Mouse (Mus musculus) lung, postnatal 0 days (tissue): ENCODE measurements at regions not wholly inside any gene's neighbourhood (a gene's known extent, or its start where the extent isn't known, plus 50 kb on each side); places are given as distances from the start of the nearest gene placed in this dataset.

ENCODE experiments used
- ATAC-seq: fragments of 200-750 bp; cut with Nextera tagmentation; 2 replicates; pipeline ENCODE4 v1.8.0; 2017; ENCODE audit warnings: moderate library complexity
- DNase-seq: peaks from one replicate; pipeline ENCODE4 v3.0.0-alpha.2; 2016; ENCODE audit warnings: low spot score
- H3K27ac ChIP-seq: fragments of 300-500 bp; sonication (generic); 2 replicates; pipeline ENCODE4 v1.5.1; 2014; ENCODE audit warnings: antibody characterized with exemption, mild to moderate bottlenecking, low read length, mixed read lengths
- H3K27me3 ChIP-seq: fragments of 300-500 bp; sonication (generic); replicated peaks from 2 replicates; pipeline ENCODE4 v1.6.1; 2014; ENCODE audit warnings: low read length, mixed read lengths; ENCODE audit not compliant: insufficient read depth
- H3K36me3 ChIP-seq: fragments of 300-500 bp; sonication (generic); 2 replicates; pipeline ENCODE4 v1.6.1; 2014; ENCODE audit warnings: low read length, mixed read lengths; ENCODE audit not compliant: insufficient read depth
- H3K4me1 ChIP-seq: fragments of 300-500 bp; sonication (generic); 2 replicates; pipeline ENCODE4 v1.6.1; 2014; ENCODE audit warnings: antibody characterized with exemption, low read depth, low read length, mixed read lengths; ENCODE audit not compliant: insufficient read depth
- H3K4me2 ChIP-seq: fragments of 300-500 bp; sonication (generic); replicated peaks from 2 replicates; pipeline ENCODE4 v1.6.1; 2014; ENCODE audit warnings: low read depth, mild to moderate bottlenecking, low read length, moderate library complexity, mixed read lengths
- H3K4me3 ChIP-seq: fragments of 300-500 bp; sonication (generic); 2 replicates; pipeline ENCODE4 v1.5.1; 2014; ENCODE audit warnings: low read depth, low read length
- H3K9ac ChIP-seq: fragments of 300-500 bp; sonication (generic); replicated peaks from 2 replicates; pipeline ENCODE4 v1.6.1; 2014; ENCODE audit warnings: low read depth, mild to moderate bottlenecking
- H3K9me3 ChIP-seq: fragments of 300-500 bp; sonication (generic); 2 replicates; pipeline ENCODE4 v1.6.1; 2016; ENCODE audit warnings: low read length, mixed read lengths
- CTCF ChIP-seq: IDR thresholded peaks from 2 replicates; pipeline ENCODE4 v1.5.1; 2016; ENCODE audit warnings: antibody characterized with exemption, mild to moderate bottlenecking
- EP300 ChIP-seq: IDR thresholded peaks from 2 replicates; pipeline ENCODE4 v1.6.1; 2016; ENCODE audit warnings: antibody characterized with exemption, mild to moderate bottlenecking, control low read depth
- WGBS: fragments of 180-500 bp; shearing (Covaris S2); extraction: QIAGEN DNeasy Blood & Tissue Kit; methylation state at CpG from one replicate; pipeline ENCODE4 v1.1.7; 2014; 5-methylcytosine and 5-hydroxymethylcytosine counted together

- ATAC-seq, result no peak
- 45% methylated on average over 7 of the region's 7 CpGs for WGBS
Observed at GRCm38 (mm10) chr9:52223509-52224113, 55.2 kb upstream of the Zc3h12c start.

More at GRCm38 (mm10) chr9:52223509-52224113, 55.2 kb upstream of the Zc3h12c start:
- Histone ChIP-seq H3K4me2 (no peak overlapping the region), H3K27me3 (no peaks in the 10 kb centered on the region), H3K9ac (no peak overlapping the region), H3K4me3 (no peak overlapping the region), H3K36me3 (no peaks in the 10 kb centered on the region), H3K27ac (no peak overlapping the region), H3K9me3 (no peaks in the 10 kb centered on the region), H3K4me1 (no peaks in the 10 kb centered on the region)
- no peak for DNase-seq
- no peak for TF ChIP-seq CTCF
- TF ChIP-seq EP300, result no peak
